In the genomic region with DNA sequence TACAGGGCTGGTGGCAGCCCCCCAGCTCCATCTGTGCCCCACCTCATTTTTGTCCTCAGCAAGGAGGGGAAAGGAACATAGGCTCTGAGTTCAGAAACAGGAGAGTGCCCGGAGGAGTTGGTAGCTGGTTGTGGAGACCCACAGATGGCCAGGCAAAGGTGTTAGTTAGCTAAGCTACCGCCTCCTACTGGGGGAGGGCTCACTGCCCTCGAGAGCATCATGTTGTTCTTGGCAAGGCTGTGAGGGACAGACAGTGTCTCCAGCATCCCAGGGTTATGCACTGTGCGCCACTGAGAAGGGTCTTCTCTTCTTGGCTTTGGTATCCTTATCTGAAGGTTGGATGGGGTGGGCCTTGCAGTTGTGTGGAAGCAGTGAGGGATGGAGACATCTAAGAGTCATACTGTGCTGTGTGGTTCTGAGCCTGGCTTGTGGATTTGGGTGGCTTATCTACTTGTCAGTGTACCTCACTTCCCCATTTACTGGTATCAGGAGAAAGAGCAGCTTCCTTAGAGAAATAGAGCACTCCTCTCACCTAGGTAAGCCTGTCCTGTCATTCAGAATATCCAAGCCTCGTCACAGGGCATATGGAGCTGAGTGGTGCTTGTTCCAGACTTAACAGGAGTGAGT, we compare ENCODE assay signal across 11 mouse cellular contexts.
A peak's percentile ranks its signal among the peaks of the same experiment; 100 is the strongest.
DNase-seq lines count a peak whose midpoint lies in the region; ATAC-seq and TF ChIP-seq lines count a peak whose summit lies in the region.
"Had no signal": no experiment of that assay in that cellular context is flagged by ENCODE, and none has a peak within 500 bp of the region (broad histone marks: within the 10 kb centered on the region; RNA-seq: fewer than 3 reads in every experiment).

No protein-coding gene starts in this region.

- ATAC-seq in lung, postnatal 0 days, result no peak
- peak; percentile 20 to 43; a peak in 2 of 4 replicates for ATAC-seq in hematopoietic stem cell, adult 5-6 weeks (replicated peaks in 1 of 2; ENCODE audit: insufficient read depth in 1 of 2, low FRiP score in 2 of 2, low TSS enrichment in 1 of 2, low read depth in 1 of 2, poor library complexity in 2 of 2, severe bottlenecking in 2 of 2)
- ATAC-seq in stomach, embryonic 16.5 days (ENCODE audit: insufficient read depth, low FRiP score), result no peak

- no peak for DNase-seq in heart, embryonic 10.5 days (ENCODE audit: low spot score)
- DNase-seq in heart, postnatal 25 days (ENCODE audit: low spot score), result no peak
- DNase-seq in lung, postnatal 0 days (ENCODE audit: low spot score), result no peak
- DNase-seq in lung, postnatal 14 days, result no peak
- DNase-seq in adrenal gland, postnatal 36 days, result no peak
- no peak for DNase-seq in ovary, postnatal 10 days (ENCODE audit: low spot score)
- DNase-seq: kidney, adult 8-10 months; lung, adult 2 months; thymus, adult 18-20 months had no signal

- peaks cover 17% of the 10 kb centered on the region for H3K36me3 ChIP-seq in heart, embryonic 10.5 days
- H3K36me3 ChIP-seq in lung, postnatal 0 days (ENCODE audit: insufficient read depth, low read length), result no peaks in the 10 kb centered on the region
- no peaks in the 10 kb centered on the region for H3K36me3 ChIP-seq in stomach, embryonic 16.5 days (ENCODE audit: control insufficient read depth, insufficient read depth, low read length)

- TF ChIP-seq CTCF in lung, postnatal 0 days (IDR thresholded peaks at IDR 0.05), result peak; percentile 21

- no peaks in the 10 kb centered on the region for H3K27me3 ChIP-seq in heart, embryonic 10.5 days (ENCODE audit: insufficient read depth, poor library complexity, severe bottlenecking)
- H3K27me3 ChIP-seq in lung, postnatal 0 days (replicated peaks; ENCODE audit: insufficient read depth, low read length), result no peaks in the 10 kb centered on the region
- H3K27me3 ChIP-seq in stomach, embryonic 16.5 days (ENCODE audit: control insufficient read depth, insufficient read depth, low read length), result no peaks in the 10 kb centered on the region

- WGBS in heart, embryonic 10.5 days, result 37% methylated on average over 5 of the region's 5 CpGs
- WGBS in lung, postnatal 0 days, result 59% methylated on average over 5 of the region's 5 CpGs
- 57% methylated on average over 5 of the region's 5 CpGs for WGBS in stomach, embryonic 16.5 days

- no peak overlapping the region for H3K4me2 ChIP-seq in lung, postnatal 0 days (replicated peaks; ENCODE audit: low read depth, low read length)
- 0 out of 2 replicates have a peak overlapping the region, but pooled peaks have one; percentile 84 for H3K4me2 ChIP-seq in stomach, embryonic 16.5 days (ENCODE audit: low read depth, low read length)

- no peak overlapping the region for H3K9ac ChIP-seq in lung, postnatal 0 days (replicated peaks; ENCODE audit: low read depth)
- H3K9ac ChIP-seq in stomach, embryonic 16.5 days (ENCODE audit: low read length), result peak overlapping the region; percentile 79; the same call in 1 of the 2 replicates

- H3K4me3 ChIP-seq in heart, embryonic 10.5 days, result peak overlapping the region; percentile 74; the same call in 1 of the 2 replicates
- H3K4me3 ChIP-seq in lung, postnatal 0 days (ENCODE audit: low read depth, low read length), result no peak overlapping the region
- no peak overlapping the region for H3K4me3 ChIP-seq in stomach, embryonic 16.5 days (replicated peaks; ENCODE audit: low read length)

- H3K9me3 ChIP-seq in heart, embryonic 10.5 days, result no peaks in the 10 kb centered on the region
- H3K9me3 ChIP-seq in lung, postnatal 0 days (ENCODE audit: low read length), result no peaks in the 10 kb centered on the region
- no peaks in the 10 kb centered on the region for H3K9me3 ChIP-seq in stomach, embryonic 16.5 days (replicated peaks; ENCODE audit: control insufficient read depth, low read length)

- H3K27ac ChIP-seq in heart, embryonic 10.5 days, result peak overlapping the region; percentile 94; the same call in 1 of the 2 replicates
- no peak overlapping the region for H3K27ac ChIP-seq in lung, postnatal 0 days (ENCODE audit: low read length)
- H3K27ac ChIP-seq in stomach, embryonic 16.5 days (ENCODE audit: low read length), result no peak overlapping the region

- H3K4me1 ChIP-seq in heart, embryonic 10.5 days, result peaks cover 99% of the 10 kb centered on the region
- H3K4me1 ChIP-seq in lung, postnatal 0 days (ENCODE audit: insufficient read depth, low read depth, low read length), result peaks cover 56% of the 10 kb centered on the region; the same call in 1 of the 2 replicates
- H3K4me1 ChIP-seq in stomach, embryonic 16.5 days (ENCODE audit: control insufficient read depth, insufficient read depth, low read length), result peaks cover 70% of the 10 kb centered on the region

- TF ChIP-seq EP300 in lung, postnatal 0 days (IDR thresholded peaks at IDR 0.05), result no peak

- intact Hi-C loops in heart, postnatal 25 days (cut with DNase I), result no loop called here

Comparison
In these comparisons a context has a peak if more than half of its experiments do, and no peak if none do; other contexts are left out.
1. ATAC-seq: peak in hematopoietic stem cell, adult 5-6 weeks (2 of 2); none in lung, postnatal 0 days (single experiment) and stomach, embryonic 16.5 days (single experiment).